Mouse (Mus musculus): ENCODE data around the gene Pltp.

DNA sequence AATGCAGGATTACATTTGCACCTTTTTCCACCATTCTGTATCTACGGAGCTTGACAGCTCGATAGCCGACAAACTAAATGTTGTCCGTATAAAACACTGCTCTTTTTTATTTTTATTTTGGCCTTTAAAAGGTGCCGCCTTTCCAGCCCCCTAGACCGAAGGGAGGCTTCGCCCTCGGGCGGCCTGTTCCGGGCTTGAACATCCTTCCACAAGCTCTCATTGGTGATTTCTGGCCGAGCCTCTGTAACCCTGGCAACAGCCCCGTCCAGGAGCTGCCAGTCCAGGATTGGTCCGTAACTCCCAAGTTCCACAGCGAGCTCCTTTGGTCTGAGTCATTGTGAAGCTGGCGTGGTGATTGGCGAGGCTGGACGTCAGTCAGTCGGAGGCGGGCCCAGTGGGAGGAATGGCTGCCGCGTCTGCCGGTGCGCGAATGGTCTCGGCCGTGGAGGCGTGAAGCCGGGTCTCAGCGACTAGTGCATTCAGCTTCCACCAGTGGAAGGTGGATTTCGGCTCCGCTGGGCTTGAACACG lies 34.8 kb downstream of the Pltp start, which contains the start of gene Zswim1:
- 0 out of 2 replicates have a peak, but pooled peaks have one; percentile 6 for TF ChIP-seq CTCF (IDR thresholded peaks at IDR 0.05; ENCODE audit: low read depth)
- no peak for TF ChIP-seq EP300 (IDR thresholded peaks at IDR 0.05; ENCODE audit: low read depth)
